Mouse (Mus musculus): ENCODE results near the gene Il1r2. TPM values are rescaled to one million over a fixed set of nuclear protein-coding genes. Genes with fewer than 3 reads are reported as not detected.

Gene Il1r2
- polyA plus RNA-seq, 1 experiment from 2014 or later: 1.6 TPM

DNA sequence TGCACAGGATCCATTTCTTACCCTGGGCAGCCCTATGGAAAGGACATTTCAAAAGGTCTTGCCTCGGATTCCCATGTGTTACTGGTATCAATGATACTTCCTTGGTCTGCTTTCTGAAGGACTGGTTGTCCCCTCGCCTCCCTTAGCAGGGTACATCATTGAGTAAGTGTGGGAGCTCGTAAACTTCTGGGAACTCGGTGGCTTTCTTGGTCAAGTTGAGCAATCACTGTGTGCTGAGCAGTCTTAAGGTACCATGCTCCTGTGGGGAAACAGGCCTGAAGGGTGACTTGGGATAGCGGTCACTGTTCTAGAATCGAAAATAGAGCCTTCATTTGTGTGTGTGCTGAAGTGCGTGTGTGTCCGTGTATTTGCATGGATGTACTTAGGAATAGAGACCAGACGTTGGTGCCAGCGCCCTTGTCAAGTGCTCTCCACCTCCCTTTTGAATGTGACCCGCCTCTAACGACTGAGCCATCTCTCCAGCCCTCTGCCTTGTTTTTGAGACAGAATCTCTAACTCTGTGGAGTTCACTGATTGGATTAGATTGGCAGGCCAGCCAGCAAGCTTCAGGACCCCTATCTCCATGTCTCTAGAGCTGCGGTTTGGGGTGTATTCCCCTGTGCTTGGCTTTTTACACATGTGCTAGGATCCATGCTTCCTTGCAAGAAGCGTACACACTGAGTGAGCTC is 43.4 kb upstream of the Il1r2 start:
- WGBS: 82% methylated on average over 14 of the region's 14 CpGs
- H3K4me3 ChIP-seq (ENCODE audit: low read depth, low read length): no peak overlapping the region

DNA sequence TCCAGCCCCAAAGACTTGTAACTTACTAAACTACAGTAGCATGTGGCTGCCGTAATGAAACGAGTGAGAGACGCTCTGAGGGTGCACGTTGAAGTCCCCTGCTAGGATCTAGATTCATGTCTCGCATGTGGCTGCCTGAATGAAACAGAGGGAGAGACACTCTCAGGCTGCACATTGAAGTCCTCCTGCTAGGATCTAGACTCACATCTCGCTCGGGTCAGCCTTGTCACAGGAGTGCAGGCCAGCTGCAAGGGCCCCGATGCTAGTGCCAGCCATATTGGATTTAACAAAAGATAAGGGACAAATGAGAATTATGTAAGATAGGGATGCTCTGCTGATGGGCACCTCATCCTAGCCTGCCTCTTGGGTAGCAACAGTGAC is 42.9 kb upstream of the Il1r2 start:
- Histone ChIP-seq H3K4me2 (replicated peaks; ENCODE audit: low read depth) (no peak overlapping the region), H3K4me3 (ENCODE audit: low read depth, low read length) (no peak overlapping the region), H3K36me3 (ENCODE audit: control insufficient read depth, insufficient read depth) (0 out of 2 replicates have a peak, but pooled peaks cover 12% of the 10 kb centered on the region), H3K4me1 (replicated peaks; ENCODE audit: control insufficient read depth, insufficient read depth, low read length) (no peaks in the 10 kb centered on the region), H3K27me3 (replicated peaks; ENCODE audit: control insufficient read depth, insufficient read depth, low read length) (no peaks in the 10 kb centered on the region), H3K9ac (ENCODE audit: low read depth, low read length) (no peak overlapping the region), H3K27ac (ENCODE audit: low read depth, low read length) (no peak overlapping the region), H3K9me3 (ENCODE audit: control insufficient read depth) (no peaks in the 10 kb centered on the region)
- WGBS: 91% methylated on average over 8 of the region's 8 CpGs
- TF ChIP-seq CTCF (IDR thresholded peaks at IDR 0.05; ENCODE audit: low read depth): no peak
- no peak for ATAC-seq

More for the DNA sequence above, 43.4 kb upstream of the Il1r2 start:
- H3K9me3 ChIP-seq (ENCODE audit: control insufficient read depth): no peaks in the 10 kb centered on the region
- no peak for ATAC-seq
- no peak for TF ChIP-seq CTCF (IDR thresholded peaks at IDR 0.05; ENCODE audit: low read depth)
- no peaks in the 10 kb centered on the region for H3K4me1 ChIP-seq (replicated peaks; ENCODE audit: control insufficient read depth, insufficient read depth, low read length)
- no peaks in the 10 kb centered on the region for H3K27me3 ChIP-seq (replicated peaks; ENCODE audit: control insufficient read depth, insufficient read depth, low read length)
- peaks cover 12% of the 10 kb centered on the region; the same call in 1 of the 2 replicates for H3K36me3 ChIP-seq (ENCODE audit: control insufficient read depth, insufficient read depth)
- no peak overlapping the region for H3K27ac ChIP-seq (ENCODE audit: low read depth, low read length)
- H3K9ac ChIP-seq (ENCODE audit: low read depth, low read length): no peak overlapping the region
- H3K4me2 ChIP-seq (replicated peaks; ENCODE audit: low read depth): no peak overlapping the region

DNA sequence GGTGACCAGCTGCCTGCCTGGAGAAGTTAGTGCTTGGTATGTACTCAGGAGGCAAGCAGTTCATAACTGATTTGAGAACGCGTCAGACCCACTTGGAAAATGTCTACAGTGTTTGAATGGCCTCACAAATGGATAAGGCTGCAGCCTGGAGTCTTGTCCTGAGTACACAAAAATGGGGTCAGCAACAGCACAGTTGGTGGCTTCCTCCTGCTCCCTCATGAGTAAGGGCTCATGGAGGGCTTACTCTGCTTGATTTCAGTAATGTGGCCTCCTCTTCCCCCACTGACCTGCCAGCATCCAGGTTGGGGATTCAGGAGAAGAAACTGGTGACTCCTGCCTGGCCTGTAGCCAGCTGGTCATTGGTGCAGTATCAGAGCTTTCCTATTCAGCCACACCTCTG is 42.3 kb upstream of the Il1r2 start:
- WGBS: 68% methylated on average over 2 of the region's 2 CpGs
- no peak for TF ChIP-seq CTCF (IDR thresholded peaks at IDR 0.05; ENCODE audit: low read depth)
- Histone ChIP-seq H3K27me3 (replicated peaks; ENCODE audit: control insufficient read depth, insufficient read depth, low read length) (no peaks in the 10 kb centered on the region), H3K4me2 (replicated peaks; ENCODE audit: low read depth) (no peak overlapping the region), H3K9ac (ENCODE audit: low read depth, low read length) (no peak overlapping the region), H3K9me3 (ENCODE audit: control insufficient read depth) (no peaks in the 10 kb centered on the region), H3K4me1 (replicated peaks; ENCODE audit: control insufficient read depth, insufficient read depth, low read length) (no peaks in the 10 kb centered on the region), H3K4me3 (ENCODE audit: low read depth, low read length) (no peak overlapping the region), H3K36me3 (ENCODE audit: control insufficient read depth, insufficient read depth) (0 out of 2 replicates have a peak, but pooled peaks cover 6% of the 10 kb centered on the region), H3K27ac (ENCODE audit: low read depth, low read length) (no peak overlapping the region)
- ATAC-seq: no peak

DNA sequence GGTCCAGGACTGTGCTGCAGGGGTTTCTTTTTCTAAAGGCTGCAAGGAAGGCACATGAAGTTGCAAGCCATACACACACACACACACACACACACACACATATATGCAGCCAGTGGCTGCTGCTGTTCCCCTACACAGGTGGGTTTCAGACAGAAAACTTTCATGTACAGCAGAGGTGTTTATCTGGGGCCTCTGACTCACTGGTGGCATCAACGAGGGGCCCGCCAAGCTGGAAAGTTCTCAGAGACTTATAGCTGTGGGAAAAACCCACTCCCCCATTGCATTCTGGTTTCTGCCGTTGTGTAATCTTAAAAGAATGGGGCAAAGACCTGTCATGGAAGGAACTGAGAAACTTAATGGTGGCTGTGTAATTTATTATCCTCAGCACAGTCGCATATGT is 40.6 kb upstream of the Il1r2 start:
- H3K36me3 ChIP-seq (ENCODE audit: control insufficient read depth, insufficient read depth): 0 out of 2 replicates have a peak, but pooled peaks cover 3% of the 10 kb centered on the region
- no peaks in the 10 kb centered on the region for H3K9me3 ChIP-seq (ENCODE audit: control insufficient read depth)
- no peak for ATAC-seq
- H3K4me2 ChIP-seq (replicated peaks; ENCODE audit: low read depth): no peak overlapping the region
- H3K9ac ChIP-seq (ENCODE audit: low read depth, low read length): no peak overlapping the region
- H3K4me1 ChIP-seq (replicated peaks; ENCODE audit: control insufficient read depth, insufficient read depth, low read length): no peaks in the 10 kb centered on the region
- H3K27ac ChIP-seq (ENCODE audit: low read depth, low read length): no peak overlapping the region
- no peak for TF ChIP-seq CTCF (IDR thresholded peaks at IDR 0.05; ENCODE audit: low read depth)
- H3K4me3 ChIP-seq (ENCODE audit: low read depth, low read length): no peak overlapping the region
- WGBS: 52% methylated on average over 4 of the region's 4 CpGs
- H3K27me3 ChIP-seq (replicated peaks; ENCODE audit: control insufficient read depth, insufficient read depth, low read length): no peaks in the 10 kb centered on the region

DNA sequence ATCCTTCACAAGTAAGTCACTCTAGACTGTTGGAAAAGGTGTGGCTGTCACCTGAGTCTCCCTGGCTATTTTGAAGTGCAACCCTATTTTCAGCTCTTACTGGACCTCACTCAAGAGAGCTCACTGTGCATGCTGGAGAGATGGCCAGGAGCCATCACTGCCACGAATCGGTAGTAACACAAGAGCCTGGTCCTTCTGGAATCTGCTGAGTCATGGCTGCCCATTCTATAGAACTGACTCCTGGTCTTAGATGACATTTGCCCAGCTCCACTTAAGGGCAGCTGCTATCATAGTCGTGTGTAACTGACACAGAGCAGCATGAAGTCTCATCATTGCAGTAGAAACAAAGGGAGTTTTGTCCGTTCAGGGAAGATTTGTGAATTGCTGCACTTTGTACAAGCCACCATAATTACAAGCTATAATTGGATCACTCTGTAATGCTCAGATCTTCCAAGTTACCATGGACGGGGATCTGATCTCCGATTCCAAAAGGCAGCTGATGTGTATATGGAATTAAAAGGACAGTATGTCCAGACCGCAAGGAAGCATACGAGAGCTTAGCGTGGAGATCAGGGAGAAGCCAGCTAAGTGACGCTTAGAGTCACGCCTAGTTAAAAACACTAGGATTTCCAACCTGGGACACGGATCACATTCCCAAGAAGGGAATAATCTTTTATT is 40.0 kb upstream of the Il1r2 start:
- Histone ChIP-seq H3K9me3 (ENCODE audit: control insufficient read depth) (no peaks in the 10 kb centered on the region), H3K9ac (ENCODE audit: low read depth, low read length) (no peak overlapping the region), H3K36me3 (ENCODE audit: control insufficient read depth, insufficient read depth) (0 out of 2 replicates have a peak, but pooled peaks cover 3% of the 10 kb centered on the region), H3K4me3 (ENCODE audit: low read depth, low read length) (no peak overlapping the region), H3K4me2 (replicated peaks; ENCODE audit: low read depth) (no peak overlapping the region), H3K4me1 (replicated peaks; ENCODE audit: control insufficient read depth, insufficient read depth, low read length) (no peaks in the 10 kb centered on the region), H3K27ac (ENCODE audit: low read depth, low read length) (no peak overlapping the region), H3K27me3 (replicated peaks; ENCODE audit: control insufficient read depth, insufficient read depth, low read length) (no peaks in the 10 kb centered on the region)
- TF ChIP-seq CTCF (IDR thresholded peaks at IDR 0.05; ENCODE audit: low read depth): no peak
- peak; percentile 28; the same call in 1 of the 2 replicates for ATAC-seq
- WGBS: 68% methylated on average over 12 of the region's 12 CpGs

DNA sequence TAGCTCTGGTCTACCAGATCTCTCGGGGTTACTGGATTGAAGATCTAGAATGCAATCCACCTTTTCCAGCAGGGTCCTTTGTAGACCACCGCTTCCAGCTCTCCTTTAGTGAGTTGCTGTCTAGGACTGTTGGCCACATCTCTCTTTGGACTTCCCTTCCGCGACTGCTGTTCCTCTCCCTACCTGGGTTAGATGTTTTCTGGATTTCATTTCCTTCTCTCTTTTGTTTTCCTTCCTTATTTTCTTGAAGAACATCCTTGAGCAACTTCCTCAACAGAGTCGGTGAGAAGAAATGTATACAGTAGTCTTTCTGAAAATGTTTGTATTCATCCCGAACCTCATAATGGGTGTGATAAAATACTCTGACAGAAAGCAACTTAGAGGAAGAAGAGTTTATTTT is 36.0 kb upstream of the Il1r2 start:
- 85% methylated on average over 6 of the region's 6 CpGs for WGBS
- Histone ChIP-seq H3K9me3 (ENCODE audit: control insufficient read depth) (no peaks in the 10 kb centered on the region), H3K9ac (ENCODE audit: low read depth, low read length) (no peak overlapping the region), H3K4me1 (replicated peaks; ENCODE audit: control insufficient read depth, insufficient read depth, low read length) (no peaks in the 10 kb centered on the region), H3K4me3 (ENCODE audit: low read depth, low read length) (no peak overlapping the region), H3K36me3 (ENCODE audit: control insufficient read depth, insufficient read depth) (no peaks in the 10 kb centered on the region), H3K4me2 (replicated peaks; ENCODE audit: low read depth) (no peak overlapping the region), H3K27me3 (replicated peaks; ENCODE audit: control insufficient read depth, insufficient read depth, low read length) (no peaks in the 10 kb centered on the region), H3K27ac (ENCODE audit: low read depth, low read length) (no peak overlapping the region)
- no peak for ATAC-seq
- no peak for TF ChIP-seq CTCF (IDR thresholded peaks at IDR 0.05; ENCODE audit: low read depth)
